Mouse (Mus musculus): ENCODE results near the gene Psap.

The Psap gene

GRCm38 (mm10) chr10:60347768-60348610 is 70.6 kb downstream of the Psap start:
- DNase-seq (ENCODE audit: extremely low read depth, low read depth), result peak; percentile 68

GRCm38 (mm10) chr10:60349056-60349455 is 71.6 kb downstream of the Psap start:
- DNase-seq (ENCODE audit: extremely low read depth, low read depth), result no peak

GRCm38 (mm10) chr10:60349644-60350043 is 72.2 kb downstream of the Psap start:
- DNase-seq (ENCODE audit: extremely low read depth, low read depth), result peak; percentile 24

- DNase-seq (ENCODE audit: extremely low read depth, low read depth), result peak; percentile 29
These were observed 72.8 kb downstream of the Psap start for GRCm38 (mm10) chr10:60350077-60350804.

- peak; percentile 77 for DNase-seq (ENCODE audit: extremely low read depth, low read depth)
These were observed 73.4 kb downstream of the Psap start for GRCm38 (mm10) chr10:60350805-60351167.

- DNase-seq (ENCODE audit: extremely low read depth, low read depth), result no peak
These were observed 73.8 kb downstream of the Psap start for GRCm38 (mm10) chr10:60351248-60351647.

GRCm38 (mm10) chr10:60351761-60352455 is 74.5 kb downstream of the Psap start:
- no peak for DNase-seq (ENCODE audit: extremely low read depth, low read depth)
